Mouse (Mus musculus): ENCODE results near the gene Vmn2r78. TPM values are rescaled to one million over a fixed set of nuclear protein-coding genes. Genes with fewer than 3 reads are reported as not detected.

The Vmn2r78 gene
- not detected in 2 replicates for polyA plus RNA-seq (2012; ENCODE audit: low replicate concordance)

GRCm38 (mm10) chr7:86914794-86915193, at the start of gene Vmn2r78:
Vmn2r78 (plus strand) TSS chr7:86915094.

GRCm38 (mm10) chr7:86995815-86996214, 80.9 kb downstream of the Vmn2r78 start, which contains the start of gene Vmn2r79:
Vmn2r79 (plus strand) TSS chr7:86996115.

Other genes starting within 250 kb of the Vmn2r78 start
- gene Olfr292, start 226.8 kb upstream of the Vmn2r78 start, polyA plus RNA-seq (2012; ENCODE audit: low replicate concordance), result not detected in 2 replicates
- gene Folh1, start 139.2 kb upstream of the Vmn2r78 start, polyA plus RNA-seq (2012; ENCODE audit: low replicate concordance), result not detected in 2 replicates
- gene Vmn2r77, start 120.1 kb upstream of the Vmn2r78 start, polyA plus RNA-seq (2012; ENCODE audit: low replicate concordance), result not detected in 2 replicates
- not detected in 2 replicates for gene Vmn2r79, start 81.0 kb downstream of the Vmn2r78 start, polyA plus RNA-seq (2012; ENCODE audit: low replicate concordance)

All from hematopoietic multipotent progenitor cell, adult 10-12 weeks (in vitro differentiated cells).